Mouse (Mus musculus): ENCODE results near the gene Timm13.
A peak's percentile ranks its signal among the peaks of the same experiment; 100 is the strongest.

The Timm13 gene

DNA sequence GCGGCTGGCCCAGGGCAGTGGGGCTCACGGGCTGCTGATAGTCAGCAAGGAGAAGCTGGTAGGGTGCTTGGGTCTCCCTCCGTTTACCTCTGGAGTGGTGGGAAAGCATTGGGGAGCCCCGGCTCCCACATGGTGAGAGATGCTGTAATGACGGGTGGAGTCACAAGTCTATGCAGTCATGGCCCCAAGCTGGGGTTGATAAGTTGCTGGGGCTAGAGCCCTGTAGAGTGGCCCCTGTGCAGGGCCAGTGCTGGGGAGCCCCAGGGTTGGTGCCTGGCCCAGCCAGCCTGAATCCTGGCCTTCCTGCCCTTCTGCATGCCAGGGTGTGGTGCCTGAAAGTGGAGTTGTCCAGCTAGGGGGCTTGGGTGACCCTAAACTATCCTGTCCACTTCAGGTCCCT lies 38.5 kb downstream of the Timm13 start:
- no peak for DNase-seq (ENCODE audit: low read depth, low spot score)

DNA sequence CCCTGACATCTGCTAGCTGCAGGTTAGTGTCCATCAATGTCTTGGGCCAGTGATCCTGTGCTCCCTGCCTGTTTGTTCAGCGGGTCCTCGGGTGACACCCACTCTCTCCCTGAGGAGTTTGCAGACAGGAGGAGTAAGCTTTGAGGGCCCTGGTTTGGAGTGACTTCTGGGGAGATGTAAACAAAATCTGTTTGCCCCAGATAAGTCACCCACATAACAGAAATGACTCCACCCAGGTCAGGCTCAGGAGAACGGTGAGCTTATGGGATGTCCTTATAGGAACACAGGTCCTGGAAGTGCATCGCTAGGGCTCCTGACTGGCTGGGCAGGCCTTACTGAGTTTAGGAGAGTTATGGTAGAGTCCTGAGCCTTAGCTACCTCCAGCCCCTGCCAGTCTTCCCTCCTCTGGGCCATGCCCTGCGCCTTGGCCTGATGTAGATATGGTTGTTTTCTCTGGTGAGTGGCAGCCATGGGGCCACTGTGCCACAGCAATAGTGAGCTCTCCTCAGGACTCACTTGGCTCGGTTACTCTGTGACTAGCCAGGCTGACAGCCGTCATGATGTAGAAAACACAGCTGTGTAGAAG lies 42.3 kb downstream of the Timm13 start:
- no peak for DNase-seq (ENCODE audit: low read depth, low spot score)

- no peak for DNase-seq (ENCODE audit: low read depth, low spot score)
Measured at GRCm38 (mm10) chr10:80857848-80858247, 42.9 kb downstream of the Timm13 start.

DNA sequence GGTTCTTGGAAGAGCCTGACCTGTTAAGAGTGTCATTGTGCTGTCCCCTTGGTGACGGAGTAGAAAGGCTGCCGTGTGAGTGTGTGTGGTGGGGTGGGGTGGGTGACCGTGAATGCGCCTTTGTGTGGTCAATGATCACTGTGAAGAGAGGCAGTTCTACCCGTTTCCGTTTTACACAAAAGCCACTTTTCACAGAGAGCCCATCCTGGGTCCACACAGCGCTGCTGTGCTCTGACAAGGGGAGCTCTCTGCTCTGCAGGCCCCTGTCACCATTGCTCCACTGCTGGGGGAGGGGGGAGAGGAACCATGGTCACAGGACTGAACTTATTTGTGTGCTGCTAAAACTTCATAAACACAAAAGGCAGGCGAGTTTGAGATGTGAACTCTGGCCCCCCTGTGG lies 43.4 kb downstream of the Timm13 start:
- DNase-seq (ENCODE audit: low read depth, low spot score) = no peak

DNA sequence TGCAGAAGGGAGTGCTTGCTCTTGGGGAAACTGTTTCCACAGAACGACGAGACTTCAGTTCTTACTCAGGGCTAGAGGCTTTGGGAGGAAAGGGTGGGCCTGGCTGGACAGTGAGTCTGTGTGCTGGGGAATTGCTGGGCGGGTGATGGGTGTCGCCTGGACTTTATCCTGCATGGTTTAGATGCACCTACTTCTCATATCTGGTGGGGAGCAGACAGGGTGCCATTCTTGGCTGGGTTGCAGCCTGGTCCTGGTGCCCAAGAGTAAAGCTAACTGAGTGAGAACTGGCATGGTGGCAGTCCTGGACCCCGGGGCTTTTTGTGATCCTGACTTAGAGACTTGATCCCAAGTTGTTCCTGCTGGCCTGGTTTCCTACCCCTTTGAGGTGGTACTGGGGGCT lies 43.9 kb downstream of the Timm13 start:
- no peak for DNase-seq (ENCODE audit: low read depth, low spot score)

GRCm38 (mm10) chr10:80856267-80856666 lies 44.5 kb downstream of the Timm13 start:
- DNase-seq (ENCODE audit: low read depth, low spot score) = peak; percentile 25

GRCm38 (mm10) chr10:80855749-80856073 lies 45.1 kb downstream of the Timm13 start:
- DNase-seq (ENCODE audit: low read depth, low spot score) = peak; percentile 40

DNA sequence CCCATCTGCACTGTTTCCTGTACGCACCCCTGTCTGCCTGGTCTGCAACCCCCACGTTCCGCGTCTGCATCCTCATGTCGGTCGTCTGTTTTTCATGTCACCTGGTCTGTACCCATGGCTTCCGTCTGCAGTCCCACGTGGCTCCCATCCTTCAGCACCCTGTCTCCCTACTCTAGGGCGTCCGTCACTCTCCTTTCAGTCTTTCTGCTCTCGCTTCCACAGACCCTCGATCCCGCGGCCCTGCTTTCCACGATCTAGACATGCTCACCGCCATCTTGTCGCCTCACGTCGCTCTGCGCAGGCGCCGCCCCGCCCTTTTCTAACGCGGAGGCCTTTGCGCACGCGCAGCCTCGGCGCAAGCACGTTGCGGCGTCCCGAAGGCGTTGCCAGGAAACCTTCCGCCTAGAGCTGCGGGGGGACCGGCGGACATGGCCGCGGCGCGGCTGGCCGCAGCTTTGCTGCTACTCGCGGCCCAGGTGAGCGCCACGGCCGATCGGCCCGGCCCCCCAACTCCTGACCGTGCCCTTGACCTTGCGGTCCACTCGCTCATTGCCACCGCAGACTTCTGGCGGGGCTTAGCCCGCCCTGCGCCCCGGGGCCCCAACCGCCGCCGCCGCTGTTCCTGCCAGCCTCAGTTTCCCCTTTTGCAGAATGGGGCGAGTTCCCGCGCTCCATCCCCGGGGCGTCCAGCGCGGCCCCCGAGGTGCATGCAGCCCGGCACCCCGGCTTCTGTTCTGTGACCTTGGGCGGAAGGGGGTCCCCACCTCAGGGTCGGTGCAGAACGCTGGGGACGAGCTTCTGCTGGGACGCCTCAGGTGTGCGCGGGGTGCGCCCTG lies 45.6 kb downstream of the Timm13 start, which contains the start of the genes Lsm7 and Sppl2b:
TSS of gene Lsm7 (minus strand) at position 297 of the 836 bp plus-strand sequence.
TSS of gene Sppl2b (plus strand) at position 363 of the 836 bp plus-strand sequence.
- peak; percentile 98 for DNase-seq (ENCODE audit: low read depth, low spot score)

Measured in CD4-positive, CD25-positive, alpha-beta regulatory T cell, adult 2 months (primary cell).